Mouse (Mus musculus) left cerebral cortex, postnatal 25 days (tissue): Measurements from ENCODE around the gene Ggt6. TPM values are rescaled to one million over a fixed set of nuclear protein-coding genes. Genes with fewer than 3 reads are reported as not detected.

Source experiments
- DNase-seq, 2 experiments: peaks; one replicate each; pipeline ENCODE4 v3.0.0; 2022; ENCODE audit warnings: low spot score in 2 of 2, mixed read lengths in 1 of 2
- intact Hi-C: fragments of 180-260 bp; cut with DNase I; formaldehyde crosslinking; loops from one replicate; pipeline ENCODE4 v1.15.1; 2025
- total RNA-seq, 2 experiments: library from RNA; stranded (reverse); gene quantifications; 2 replicates each; pipeline ENCODE4 v1.2.3; 2021

Ggt6 gene
- total RNA-seq, 2 experiments from 2014 or later: not detected

DNA sequence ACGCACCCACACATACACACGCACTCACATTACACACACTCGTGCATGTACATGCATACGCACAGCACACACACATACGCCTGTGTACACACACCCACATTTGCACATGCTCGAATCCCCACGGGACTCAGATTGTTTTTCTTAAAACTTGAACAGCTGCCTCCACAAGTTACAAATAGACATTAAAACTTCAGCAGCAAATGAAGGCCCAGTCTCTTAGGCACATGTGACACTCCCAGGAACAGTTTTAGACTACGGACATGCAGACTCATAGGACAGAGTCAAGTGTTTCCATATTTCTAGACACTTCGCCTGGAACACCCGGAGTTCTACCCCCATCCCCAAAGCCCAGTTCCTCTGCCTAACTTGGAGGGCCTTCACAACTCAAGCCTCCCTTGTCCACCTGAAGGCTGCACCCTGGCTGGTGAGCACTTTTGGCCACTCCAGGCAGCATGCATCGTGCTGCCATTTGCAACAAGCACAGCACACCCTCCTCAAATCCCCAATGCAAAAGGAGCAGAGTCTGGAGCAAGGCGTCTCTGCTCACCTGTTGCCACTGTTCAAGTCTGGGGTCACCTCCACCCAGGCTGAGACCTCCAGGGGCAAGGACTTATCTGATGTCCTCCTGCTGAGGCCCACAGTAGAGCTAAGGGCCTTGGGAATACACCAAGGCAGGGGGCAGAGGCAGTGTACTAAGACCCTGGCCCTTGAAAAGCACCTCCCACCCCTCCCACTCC is 25.5 kb upstream of the Ggt6 start:
- no peak for DNase-seq
- intact Hi-C loops: no loop called here

DNA sequence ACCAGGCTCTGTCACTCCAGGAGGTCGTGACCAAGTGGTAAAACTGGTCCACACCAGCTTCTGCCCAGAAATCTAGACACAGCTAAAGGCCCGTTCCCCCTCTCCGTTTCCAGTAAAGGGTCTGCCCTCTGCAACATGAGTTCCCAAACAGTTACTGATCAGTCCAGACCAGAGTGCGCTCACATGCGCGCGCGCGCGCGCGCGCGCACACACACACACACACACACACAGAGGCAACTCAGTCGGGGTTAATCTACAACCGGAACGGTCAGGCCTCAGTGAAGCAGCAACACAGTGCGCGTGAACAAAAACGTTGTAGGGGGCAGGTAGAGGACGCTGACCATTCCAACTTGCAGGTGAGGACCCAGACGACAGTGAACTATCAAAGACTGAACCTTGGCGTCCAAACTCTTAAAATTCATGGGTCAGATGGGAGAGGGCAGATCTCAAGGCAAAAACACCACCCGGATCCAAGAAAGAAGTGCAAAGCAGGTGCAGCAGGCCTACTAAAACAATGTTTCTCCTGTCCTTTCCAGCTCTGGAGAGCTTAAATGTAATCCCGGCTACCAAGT is 24.7 kb upstream of the Ggt6 start:
- intact Hi-C loops: no loop called here
- no peak for DNase-seq

DNA sequence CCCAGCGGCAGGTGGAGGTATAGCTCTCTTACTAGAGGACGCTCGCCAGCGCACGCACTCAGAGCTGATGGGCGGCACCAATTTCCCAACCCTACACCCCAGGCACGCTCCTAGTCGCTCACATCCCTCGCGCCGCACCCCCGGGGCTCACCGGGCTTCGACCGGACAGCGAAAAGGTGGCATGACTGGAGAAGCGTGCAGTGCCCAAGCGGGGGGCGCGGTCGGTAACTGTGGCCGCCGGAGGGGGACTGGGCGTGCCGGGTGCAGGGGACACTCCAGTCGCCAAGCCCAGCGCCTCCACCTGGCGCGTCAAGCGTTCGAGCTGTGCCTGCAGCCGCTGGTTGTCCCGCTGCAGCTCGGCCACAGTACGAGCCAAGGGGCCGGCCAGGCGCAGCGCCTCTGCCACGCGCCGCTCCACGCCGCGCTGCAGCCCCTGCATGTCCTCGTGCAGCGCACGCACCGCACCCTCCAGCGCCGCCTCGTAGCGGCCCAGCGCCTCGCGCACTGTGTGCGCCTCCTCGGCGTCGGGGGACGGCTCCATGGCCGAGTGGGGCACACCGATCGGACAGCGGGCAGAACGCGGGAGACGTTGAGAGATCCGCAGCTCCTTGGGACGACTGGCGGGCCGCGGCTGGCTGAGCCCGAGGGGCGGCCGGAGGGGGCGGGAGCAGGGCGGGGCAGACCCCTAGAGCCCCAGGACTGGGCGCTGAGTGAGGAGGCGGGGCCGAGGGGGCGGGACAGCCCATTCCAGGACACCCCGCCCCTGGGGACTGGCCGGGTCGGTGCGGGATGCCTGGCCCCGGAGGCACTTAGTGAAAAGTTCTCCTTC is 24.0 kb upstream of the Ggt6 start, which contains the start of gene Smtnl2:
TSS of gene Smtnl2 (minus strand) at position 621 of the 829 bp plus-strand sequence.
- DNase-seq: peak; percentile 42 to 44
- intact Hi-C loops: no loop called here

DNA sequence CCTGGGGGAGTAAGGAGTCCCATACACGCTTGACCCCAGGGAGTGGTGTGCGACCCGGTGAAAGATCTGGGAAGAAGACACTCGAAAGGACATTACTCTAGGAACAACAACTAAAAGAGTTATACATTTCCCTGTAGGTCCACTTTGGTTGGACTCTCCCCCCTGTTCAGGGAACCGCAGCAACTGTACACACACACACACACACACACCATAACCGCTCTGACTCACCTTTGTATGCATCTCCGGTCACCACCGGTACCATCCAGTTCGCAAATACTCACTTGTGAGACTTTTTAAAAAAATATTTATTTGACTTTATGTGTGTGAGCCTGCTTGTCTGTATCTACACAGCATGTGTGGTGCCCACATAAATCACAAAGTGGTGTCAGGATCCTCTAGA is 23.4 kb upstream of the Ggt6 start:
- no peak for DNase-seq
- intact Hi-C loops: no loop called here

DNA sequence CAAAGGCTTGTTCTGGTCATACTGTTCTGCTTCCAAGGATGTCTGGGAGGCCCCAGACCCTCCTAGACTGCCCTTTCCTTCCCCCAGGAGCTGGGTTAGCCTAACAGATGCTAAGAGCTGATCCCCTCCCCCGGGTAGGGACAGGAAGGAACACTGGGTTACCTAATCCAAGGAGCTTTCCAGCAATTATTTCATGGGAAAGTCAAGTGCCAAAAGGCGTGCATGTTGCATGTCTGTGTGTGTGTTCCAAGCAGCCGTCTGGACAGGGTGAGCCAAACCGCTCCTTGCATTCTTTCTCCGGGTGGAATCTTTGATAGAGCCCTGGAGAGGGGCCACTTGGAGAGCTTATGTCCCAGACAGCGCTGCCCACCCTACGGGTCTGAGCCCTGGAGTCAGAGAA is 22.3 kb upstream of the Ggt6 start:
- no peak for DNase-seq
- intact Hi-C loops: no loop called here

DNA sequence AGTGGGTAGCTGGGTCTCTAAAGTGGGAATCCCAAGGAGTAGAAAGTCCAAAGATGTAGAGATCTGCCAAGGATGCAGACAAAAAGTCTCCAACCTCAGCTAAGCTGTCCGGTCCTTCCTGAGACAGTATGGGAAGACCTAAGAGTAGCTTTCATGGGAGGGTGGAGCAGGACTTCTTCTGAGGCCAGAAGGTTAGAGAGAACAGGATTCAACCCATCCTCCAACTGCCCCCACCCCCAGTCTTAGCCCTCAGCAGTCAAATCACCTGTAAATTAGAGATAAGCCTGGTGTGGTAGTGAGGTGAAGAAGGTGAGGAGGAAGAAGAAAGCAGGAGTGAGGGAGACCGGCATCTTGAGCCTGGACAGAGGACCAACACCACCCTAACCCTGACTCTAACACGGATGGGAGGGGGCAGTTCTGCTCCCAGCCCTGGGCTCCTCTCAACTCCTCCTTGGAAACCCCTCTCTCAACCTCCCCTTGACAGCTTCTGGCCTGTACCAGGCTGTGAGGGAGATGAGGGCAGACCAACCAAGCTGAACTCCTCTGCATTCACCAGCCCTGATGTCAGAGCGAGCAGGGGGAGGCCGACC is 21.6 kb upstream of the Ggt6 start:
- intact Hi-C loops: no loop called here
- DNase-seq: no peak

DNA sequence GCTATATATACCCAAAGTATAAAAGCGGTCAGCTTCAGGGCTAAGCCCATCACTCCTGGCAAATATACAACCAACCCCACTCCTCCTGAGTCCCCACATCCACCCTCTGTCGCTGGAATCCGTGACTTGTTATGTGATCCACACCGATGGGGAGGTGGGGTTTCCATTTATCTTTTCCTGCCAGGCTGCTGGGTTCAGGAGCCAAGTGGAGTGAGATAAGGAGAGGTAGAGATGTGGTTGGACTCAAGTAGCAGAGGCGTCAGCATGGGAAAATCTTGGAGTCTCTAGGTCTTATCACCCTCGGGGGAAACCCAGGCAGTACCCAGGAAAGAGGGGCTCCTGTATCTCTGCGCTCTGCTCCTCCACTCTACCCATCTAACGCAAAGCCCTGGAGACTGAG is 20.2 kb upstream of the Ggt6 start:
- DNase-seq: no peak
- intact Hi-C loops: no loop called here

DNA sequence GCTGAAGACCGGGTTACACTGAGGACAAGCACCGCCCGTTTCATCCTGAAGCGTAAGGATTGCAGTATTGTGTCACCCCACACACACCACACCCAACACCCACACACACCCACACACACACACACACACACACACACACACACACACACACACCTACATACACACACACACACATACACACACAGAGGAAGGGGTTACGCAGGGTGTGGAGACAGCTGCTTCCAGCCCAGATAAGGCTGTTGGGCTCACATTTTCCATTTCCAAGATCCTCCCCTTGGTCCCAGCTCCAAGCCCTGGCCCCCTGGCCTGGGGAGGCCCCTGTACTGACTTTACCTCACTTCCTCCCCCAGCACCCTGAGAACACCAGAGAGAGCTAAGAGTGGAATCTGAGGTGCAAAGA is 18.7 kb upstream of the Ggt6 start:
- no peak for DNase-seq
- intact Hi-C loops: no loop called here

DNA sequence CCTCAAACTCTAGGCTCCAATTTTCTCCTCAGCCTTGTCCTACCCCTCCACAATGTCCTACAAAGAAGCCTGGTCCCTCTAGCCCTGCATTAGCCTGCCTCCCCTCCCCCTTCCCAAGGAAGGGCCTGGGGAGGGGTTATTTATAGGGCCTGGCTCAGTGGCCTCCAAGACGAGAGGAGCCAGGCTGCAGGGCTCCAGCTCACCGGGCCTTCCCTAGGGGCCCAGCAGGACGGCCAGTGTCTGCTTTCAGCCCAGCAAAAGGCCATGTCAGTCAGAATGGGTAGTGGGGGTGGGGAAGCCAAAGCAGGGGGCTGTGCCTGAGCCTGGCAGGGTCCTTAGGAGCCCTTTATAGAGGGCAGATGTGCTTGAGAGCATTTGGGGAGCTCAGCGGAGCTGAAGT is 17.9 kb upstream of the Ggt6 start:
- intact Hi-C loops: no loop called here
- no peak for DNase-seq

DNA sequence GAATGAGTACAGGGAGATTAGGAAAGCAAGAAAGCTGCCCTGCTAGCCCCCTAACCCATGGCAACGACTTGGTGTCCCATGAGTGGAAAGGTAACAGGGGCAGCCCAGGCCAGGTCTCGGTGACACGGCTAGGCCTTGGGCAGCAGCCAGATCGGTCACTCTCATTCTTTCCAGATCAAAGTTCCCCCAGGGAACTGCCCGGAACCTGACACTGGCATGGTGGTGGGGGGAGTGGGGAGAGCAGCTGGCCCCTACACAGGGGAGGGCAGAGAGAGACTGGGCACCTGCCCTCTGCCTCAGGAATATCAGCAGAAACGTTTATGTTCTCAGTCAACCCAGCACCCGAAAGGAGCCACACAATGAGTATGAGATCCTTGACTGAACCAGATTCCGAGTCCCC is 17.1 kb upstream of the Ggt6 start:
- intact Hi-C loops: no loop called here
- DNase-seq: no peak

DNA sequence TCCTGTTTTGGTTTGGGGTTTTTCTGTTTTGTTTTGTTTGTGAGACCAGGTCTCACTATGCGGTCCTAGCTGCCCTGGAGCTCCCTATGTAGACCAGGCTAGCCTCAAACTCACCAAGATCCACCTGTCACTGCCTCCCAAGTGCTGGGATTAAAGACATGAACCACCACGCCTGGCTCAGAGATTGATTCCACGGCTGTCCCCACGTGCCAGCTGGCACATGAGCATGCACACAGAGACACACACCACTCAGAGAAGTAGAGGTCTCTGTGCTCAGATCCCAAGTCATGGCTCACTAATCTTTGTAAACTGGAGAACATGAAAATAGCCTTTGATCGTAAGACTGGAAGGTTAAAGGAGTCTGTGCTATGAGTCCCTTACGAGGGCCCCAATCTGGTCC is 16.3 kb upstream of the Ggt6 start:
- no peak for DNase-seq
- intact Hi-C loops: no loop called here

DNA sequence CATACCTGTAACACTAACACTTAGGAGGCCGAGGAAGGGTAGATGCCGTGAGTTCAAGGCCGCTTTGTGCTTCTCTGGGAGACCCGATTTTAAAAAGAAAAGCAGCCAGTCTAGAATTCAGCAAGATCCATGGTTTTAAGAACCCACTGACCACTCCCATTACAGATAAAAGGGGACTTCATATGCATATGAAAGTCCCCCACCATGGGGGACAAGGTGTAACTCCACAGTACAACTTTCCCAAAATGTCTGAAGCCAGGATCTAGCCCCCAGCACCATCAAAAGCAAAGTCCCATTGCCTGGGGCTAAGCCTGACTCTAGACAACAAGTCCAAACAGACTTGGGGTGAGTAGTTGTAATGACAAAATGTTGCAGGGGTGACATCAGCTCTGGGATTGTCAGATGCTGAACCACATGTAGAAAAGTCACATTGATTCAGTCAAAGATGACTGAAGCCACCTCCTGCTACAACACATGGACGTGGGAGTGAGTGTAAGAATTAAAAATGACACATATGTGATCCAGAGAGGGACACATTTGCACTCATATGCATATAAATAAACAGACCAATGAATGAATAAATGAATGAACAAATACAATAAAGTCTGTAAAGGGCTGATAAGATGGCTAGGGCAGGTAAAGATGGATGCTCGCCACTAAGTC is 14.7 kb upstream of the Ggt6 start:
- intact Hi-C loops: no loop called here
- no peak for DNase-seq

DNA sequence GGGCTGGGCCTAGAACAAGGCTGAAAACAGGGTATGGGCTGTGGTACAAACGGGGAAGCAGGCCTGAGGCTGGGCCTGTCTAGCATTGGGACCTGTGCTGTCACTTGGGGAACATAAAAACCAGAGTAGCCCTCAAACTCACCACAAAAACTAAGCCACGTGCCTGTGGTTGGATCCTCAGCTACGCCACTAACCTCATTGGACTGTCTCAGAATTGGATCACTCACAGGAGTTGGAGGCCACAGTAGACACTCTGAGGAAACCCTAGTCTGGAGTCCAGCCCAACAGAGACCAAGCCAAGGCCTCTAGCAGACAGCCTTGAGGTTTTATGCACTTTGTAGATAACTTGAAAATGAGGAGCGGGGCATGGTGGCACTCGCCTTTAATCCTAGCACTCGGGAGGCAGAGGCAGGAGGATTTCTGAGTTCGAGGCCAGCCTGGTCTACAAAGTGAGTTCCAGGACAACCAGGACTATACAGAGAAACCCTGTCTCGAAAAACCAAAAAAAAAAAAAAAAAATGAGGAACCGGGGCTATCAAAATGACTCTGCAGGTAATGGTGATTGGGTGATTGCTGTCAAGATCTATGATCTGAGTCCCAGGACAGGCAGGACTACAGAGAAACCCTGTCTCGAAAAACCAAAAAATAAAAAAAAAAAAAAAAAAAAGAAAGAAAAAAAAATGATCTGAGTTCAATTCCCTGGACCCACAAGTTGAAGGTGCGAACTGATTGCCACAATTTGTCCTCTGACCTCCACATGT is 13.6 kb upstream of the Ggt6 start:
- no peak for DNase-seq
- intact Hi-C loops: no loop called here

DNA sequence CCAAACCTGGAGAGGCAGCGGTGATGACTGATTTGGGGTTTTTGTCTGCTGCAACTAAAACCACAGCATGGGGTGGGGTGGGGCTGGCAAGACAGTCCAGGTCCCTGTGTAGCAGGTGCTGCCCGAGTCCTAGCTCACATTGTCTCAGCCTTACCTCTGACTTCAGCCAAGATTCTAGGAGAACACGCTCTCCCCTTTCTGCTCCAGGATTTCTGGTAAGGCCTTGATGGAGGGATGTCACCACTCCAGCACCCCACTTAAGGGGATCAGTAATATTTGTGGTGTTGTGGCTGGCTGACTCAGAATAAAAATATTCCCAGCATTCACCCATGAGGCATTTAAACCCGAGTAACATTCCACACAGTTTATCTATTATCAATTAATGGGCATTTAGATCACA is 11.6 kb upstream of the Ggt6 start:
- intact Hi-C loops: no loop called here

DNA sequence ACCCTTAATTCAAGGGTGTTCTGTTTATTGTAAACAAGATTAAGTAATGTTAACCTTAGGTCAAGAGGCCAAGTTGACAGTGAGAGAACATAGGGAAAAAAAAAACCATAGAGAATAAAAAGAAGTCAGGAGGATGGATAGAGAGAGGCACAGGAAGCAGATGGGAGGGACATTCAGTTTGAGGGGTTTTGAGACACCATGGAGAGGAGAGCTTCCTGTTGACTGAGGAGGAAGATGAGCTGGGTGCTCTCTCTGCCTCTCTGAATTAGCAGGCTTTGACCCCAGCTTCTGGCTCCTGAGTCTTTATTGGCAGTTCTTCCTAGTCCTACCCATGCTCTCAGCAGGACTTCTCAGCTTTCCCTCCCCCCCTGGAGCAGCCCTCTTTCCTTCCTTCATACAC is 10.1 kb upstream of the Ggt6 start:
- intact Hi-C loops: loop anchor here (5.0 kb wide), 1 partner anchor 137 kb away; no protein-coding TSS in a partner anchor

More for the DNA sequence above, 11.6 kb upstream of the Ggt6 start:
- no peak for DNase-seq

DNA sequence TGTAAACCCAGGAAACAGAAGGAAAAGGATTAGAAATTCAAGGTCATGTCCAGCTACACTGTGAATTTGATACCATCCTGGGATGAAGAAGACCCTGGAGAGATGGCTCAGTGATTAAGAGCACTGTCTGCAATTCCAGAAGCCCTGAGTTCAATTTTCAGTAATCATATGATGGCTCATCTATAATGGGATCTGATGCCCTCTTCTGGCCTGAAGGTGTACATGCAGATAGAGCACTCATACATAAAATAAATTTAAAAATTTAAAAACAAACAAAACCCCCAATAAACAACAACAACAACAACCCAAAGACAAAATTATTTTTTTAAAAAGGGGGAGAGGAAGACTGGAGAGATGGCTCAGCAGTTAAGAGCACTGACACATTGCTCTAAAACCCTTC is 8.4 kb upstream of the Ggt6 start:
- intact Hi-C loops: loop anchor here (2.0 to 5.0 kb wide), 2 partner anchors 135 to 202 kb away; no protein-coding TSS in a partner anchor
- no peak for DNase-seq

More for the DNA sequence above, 10.1 kb upstream of the Ggt6 start:
- DNase-seq: no peak

DNA sequence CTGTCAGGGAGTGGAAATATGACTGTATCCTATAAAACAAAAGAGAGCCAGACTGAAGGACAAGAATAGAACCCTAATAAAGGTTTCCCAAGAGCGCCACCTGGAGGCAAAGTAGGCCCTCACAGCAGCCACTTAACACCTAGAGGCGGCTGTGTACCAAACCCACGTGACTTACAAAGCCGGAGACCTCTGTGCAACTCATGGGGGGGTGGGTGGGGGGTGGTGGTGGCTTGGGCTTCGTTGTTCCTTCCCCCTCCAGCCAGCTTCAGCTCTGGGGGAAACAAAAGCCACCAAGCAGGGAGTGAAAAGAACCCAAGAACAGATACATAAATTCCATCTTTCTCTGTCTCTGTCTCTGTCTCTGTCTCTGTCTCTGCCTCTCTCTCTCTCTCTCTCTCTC is 6.6 kb upstream of the Ggt6 start:
- intact Hi-C loops: loop anchor here (1.0 to 5.0 kb wide), 3 partner anchors 74 to 134 kb away; no protein-coding TSS in a partner anchor
- DNase-seq: peak; percentile 66 to 70

DNA sequence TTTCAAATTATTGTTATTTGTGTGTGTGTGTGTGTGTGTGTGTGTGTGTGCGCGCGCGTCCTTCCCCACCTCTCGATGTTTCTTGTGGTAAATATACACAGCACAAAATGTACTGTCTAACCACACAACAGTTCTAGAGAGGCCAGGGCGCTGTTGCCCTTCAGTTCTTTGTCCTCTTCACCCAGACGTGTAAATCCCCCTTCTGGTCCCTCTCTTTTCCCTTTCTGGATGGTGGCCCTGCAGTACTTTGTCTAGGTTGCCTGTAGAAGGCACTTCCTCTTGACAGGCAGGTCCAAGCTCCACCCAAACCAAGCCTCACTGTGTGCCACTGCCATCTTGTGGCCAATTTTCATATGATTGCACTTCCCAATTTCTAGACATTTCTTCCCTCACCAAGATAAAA is 6.0 kb upstream of the Ggt6 start:
- intact Hi-C loops: loop anchor here (1.0 to 5.0 kb wide), 3 partner anchors 74 to 133 kb away; no protein-coding TSS in a partner anchor
- DNase-seq: peak; percentile 76 to 88
